Mouse (Mus musculus) ES-Bruce4 (cell line): ENCODE data around the gene Shroom3. TPM values are rescaled to one million over a fixed set of nuclear protein-coding genes. Genes with fewer than 3 reads are reported as not detected.
A peak's percentile ranks its signal among the peaks of the same experiment; 100 is the strongest.

ENCODE experiments used
- H3K27ac ChIP-seq: 2 replicates; pipeline ENCODE4 v1.5.1; 2012; ENCODE audit warnings: low read length, inconsistent platforms; ENCODE audit not compliant: insufficient read depth
- H3K27me3 ChIP-seq: 2 replicates; pipeline ENCODE4 v1.6.1; 2012; ENCODE audit warnings: mild to moderate bottlenecking, low read length, inconsistent platforms; ENCODE audit not compliant: control insufficient read depth, poor library complexity, insufficient read depth, severe bottlenecking
- H3K36me3 ChIP-seq: 2 replicates; pipeline ENCODE4 v1.6.1; 2012; ENCODE audit warnings: inconsistent platforms, mild to moderate bottlenecking, low read length, moderate library complexity; ENCODE audit not compliant: control insufficient read depth, poor library complexity, insufficient read depth, severe bottlenecking
- H3K4me1 ChIP-seq: one replicate; pipeline ENCODE4 v1.8.1; 2011; ENCODE audit warnings: low read length; ENCODE audit not compliant: control insufficient read depth, insufficient read depth
- H3K4me3 ChIP-seq: 2 replicates; pipeline ENCODE4 v1.5.1; 2011; ENCODE audit warnings: low read depth, mild to moderate bottlenecking, low read length
- H3K9ac ChIP-seq: 2 replicates; pipeline ENCODE4 v1.6.1; 2012; ENCODE audit warnings: low read depth, mild to moderate bottlenecking, inconsistent platforms; ENCODE audit not compliant: poor library complexity, severe bottlenecking
- H3K9me3 ChIP-seq: replicated peaks from 2 replicates; pipeline ENCODE4 v1.6.1; 2012; ENCODE audit warnings: mild to moderate bottlenecking, low read length, inconsistent platforms; ENCODE audit not compliant: control insufficient read depth, poor library complexity, insufficient read depth, severe bottlenecking
- CTCF ChIP-seq: IDR thresholded peaks from one replicate; pipeline ENCODE4 v1.8.1; 2011; ENCODE audit warnings: low read depth, low read length
- EP300 ChIP-seq: IDR thresholded peaks from 2 replicates; pipeline ENCODE4 v1.6.1; 2011; ENCODE audit warnings: low read depth, low read length; ENCODE audit not compliant: insufficient read depth
- POLR2A ChIP-seq: IDR thresholded peaks from one replicate; pipeline ENCODE4 v1.8.1; 2011; ENCODE audit warnings: low read length; ENCODE audit not compliant: insufficient read depth
- polyA plus RNA-seq: library from polyadenylated mRNA; stranded (reverse); fragments of >200 nt; gene quantifications from 2 replicates; pipeline ENCODE4 v1.2.4, GENCODE M21; 2011; ENCODE audit warnings: low read depth; ENCODE audit not compliant: missing spikeins, insufficient read depth, insufficient read length

Shroom3 gene
- polyA plus RNA-seq, 1 experiment: 49.1 TPM

DNA sequence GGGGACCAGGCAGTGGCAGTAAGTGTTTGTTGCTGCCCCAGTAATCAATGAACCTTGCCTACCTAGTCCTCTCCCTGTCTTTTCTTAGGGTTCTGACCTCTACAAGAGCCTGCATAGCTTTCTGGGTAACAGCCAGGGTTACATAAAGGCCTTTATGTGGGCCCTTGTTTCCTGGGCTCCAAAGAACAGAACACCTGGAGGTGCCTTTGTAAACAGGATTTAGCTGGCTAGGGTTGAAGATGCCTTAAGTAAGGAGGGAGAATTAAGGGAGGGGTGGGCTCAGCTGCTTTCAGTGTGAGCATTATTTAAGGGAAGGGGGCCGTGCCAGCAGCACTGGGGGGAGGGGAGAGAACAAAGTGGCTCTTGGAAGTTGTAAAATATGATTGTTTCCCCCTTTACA is 210.5 kb downstream of the Shroom3 start:
- H3K36me3 ChIP-seq: no peaks in the 10 kb centered on the region
- peaks cover 1% of the 10 kb centered on the region for H3K4me1 ChIP-seq
- no peak overlapping the region for H3K9ac ChIP-seq
- H3K9me3 ChIP-seq: no peaks in the 10 kb centered on the region
- peak overlapping the region; percentile 87 for H3K27ac ChIP-seq
- H3K4me3 ChIP-seq: no peak overlapping the region
- TF ChIP-seq POLR2A (no peak), CTCF (no peak), EP300 (peak; percentile 79; the same call in 1 of the 2 replicates)
- no peaks in the 10 kb centered on the region for H3K27me3 ChIP-seq

DNA sequence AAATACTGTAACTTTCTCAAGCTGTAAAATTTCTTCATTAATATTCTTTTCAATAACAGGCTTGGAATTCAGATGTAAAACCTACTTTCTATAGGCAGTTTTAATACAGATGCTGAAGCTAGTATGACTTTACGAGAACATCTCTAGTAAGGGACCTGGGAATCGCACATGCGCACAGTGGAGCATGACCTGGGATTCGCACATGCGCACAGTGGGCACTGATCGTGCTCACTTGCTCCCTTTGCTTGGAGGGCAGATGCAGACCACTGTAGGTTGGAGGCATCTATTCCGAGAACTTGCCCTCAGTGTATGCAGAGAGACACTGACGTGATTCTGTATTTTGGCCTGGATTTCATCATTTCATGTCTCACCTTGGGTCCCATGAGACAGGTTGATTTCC is 212.6 kb downstream of the Shroom3 start:
- Histone ChIP-seq H3K27me3 (no peaks in the 10 kb centered on the region), H3K4me1 (peaks cover 1% of the 10 kb centered on the region), H3K4me3 (no peak overlapping the region), H3K9ac (no peak overlapping the region), H3K36me3 (no peaks in the 10 kb centered on the region), H3K27ac (no peak overlapping the region), H3K9me3 (no peaks in the 10 kb centered on the region)
- TF ChIP-seq CTCF (no peak), EP300 (no peak), POLR2A (no peak)

DNA sequence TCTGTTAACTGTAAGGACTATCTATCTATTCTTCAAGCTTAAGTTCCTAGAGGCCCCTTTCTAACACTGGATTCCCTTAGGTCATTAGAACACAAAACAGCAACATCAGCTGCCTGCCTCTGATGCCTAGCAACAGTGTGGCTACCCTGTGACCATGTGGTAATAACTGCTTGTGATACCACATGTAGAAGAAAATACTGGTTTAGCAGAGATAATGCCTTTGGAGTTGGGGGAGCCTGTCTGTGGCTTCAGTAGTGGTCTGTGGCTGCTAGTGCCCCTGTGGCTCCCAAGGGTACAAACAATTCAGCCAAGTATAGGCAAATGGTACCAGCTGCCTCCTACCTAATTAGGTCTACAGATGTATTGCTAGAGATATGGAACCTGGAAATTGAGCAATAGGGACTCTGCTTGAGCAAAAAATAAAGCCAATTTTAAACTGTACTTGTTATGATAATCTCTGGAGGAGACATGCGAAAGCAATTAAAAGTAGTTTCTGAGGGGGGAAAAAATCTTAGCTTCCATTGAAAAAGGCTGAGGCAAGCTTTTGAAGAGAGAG is 213.6 kb downstream of the Shroom3 start:
- Histone ChIP-seq H3K4me1 (peaks cover 3% of the 10 kb centered on the region), H3K9me3 (no peaks in the 10 kb centered on the region), H3K4me3 (no peak overlapping the region), H3K36me3 (no peaks in the 10 kb centered on the region), H3K27ac (no peak overlapping the region), H3K9ac (no peak overlapping the region), H3K27me3 (no peaks in the 10 kb centered on the region)
- TF ChIP-seq POLR2A (no peak), CTCF (no peak), EP300 (no peak)

DNA sequence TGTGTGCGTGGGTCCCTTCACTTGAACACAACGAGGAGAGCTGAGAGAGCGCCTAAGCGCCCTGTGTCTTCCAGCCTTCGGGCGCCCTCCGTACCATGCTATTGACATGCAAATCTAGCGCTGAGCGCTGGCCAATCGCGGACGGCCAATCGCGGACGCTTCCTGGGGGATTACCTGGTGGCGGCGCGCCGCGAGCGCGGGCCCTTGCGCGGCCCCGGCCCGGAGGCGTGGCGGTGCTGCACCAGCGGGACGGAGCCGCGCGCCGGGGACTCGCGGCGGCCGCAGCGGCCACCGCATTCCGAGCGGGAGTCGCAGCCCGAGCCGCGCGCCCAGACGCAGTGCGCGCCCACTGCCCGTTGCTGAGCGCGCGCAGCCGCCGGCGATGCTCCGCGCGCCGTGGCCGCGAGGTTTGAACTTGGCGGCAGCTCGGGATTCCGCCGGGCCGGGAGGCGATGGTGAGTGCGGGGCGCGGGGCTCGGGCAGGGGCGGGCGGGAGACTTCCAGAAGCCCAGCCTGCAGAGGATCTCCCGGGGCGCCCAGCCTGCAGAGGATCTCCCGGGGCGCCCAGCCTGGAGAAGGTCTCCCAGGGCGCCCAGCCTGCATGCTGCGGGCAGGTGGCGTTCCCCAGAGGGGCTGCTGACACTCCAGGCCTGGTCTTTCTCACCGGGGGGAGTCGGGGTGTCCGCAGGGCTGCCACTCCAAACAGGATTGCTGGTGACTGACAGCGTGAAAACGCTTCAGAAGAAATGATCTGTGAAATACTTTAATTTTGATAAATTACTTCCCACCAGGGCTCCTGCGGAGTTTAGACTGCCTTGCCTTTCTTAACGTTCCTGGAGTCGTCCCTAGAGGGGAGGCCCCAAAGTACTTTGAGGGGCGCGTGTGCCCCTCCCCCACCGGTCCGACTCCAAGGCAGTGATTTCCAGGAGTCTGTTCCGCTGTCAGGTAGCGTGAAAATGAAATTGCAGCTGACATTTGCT is 214.8 kb downstream of the Shroom3 start:
- peak overlapping the region; percentile 67 for H3K4me3 ChIP-seq

DNA sequence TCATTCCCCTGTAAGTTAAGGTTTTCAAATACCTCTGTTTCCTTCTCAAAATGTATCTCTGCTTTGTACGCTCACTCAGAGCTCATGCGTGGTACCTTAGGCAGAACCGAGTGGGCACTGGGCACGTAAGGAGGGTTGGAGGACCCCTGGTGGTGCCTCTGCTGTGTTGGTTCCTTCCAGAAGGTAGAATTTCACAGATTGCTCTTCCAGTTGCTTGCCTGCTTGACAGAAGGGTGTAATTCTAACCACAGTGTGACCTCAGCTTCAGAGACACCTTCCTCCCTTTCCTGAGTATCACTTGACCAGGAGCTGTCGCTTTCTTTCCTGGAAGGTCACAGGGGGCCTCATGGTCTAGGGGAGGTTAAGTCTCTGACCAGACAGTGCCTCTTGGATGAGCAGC is 217.2 kb downstream of the Shroom3 start:
- Histone ChIP-seq H3K9ac (no peak overlapping the region), H3K4me3 (no peak overlapping the region), H3K27ac (no peak overlapping the region), H3K9me3 (no peaks in the 10 kb centered on the region), H3K4me1 (peaks cover 7% of the 10 kb centered on the region), H3K27me3 (no peaks in the 10 kb centered on the region), H3K36me3 (no peaks in the 10 kb centered on the region)
- no peak for TF ChIP-seq EP300
- TF ChIP-seq POLR2A: no peak
- no peak for TF ChIP-seq CTCF

More for the DNA sequence above, 214.8 kb downstream of the Shroom3 start:
- no peak overlapping the region for H3K27ac ChIP-seq
- no peaks in the 10 kb centered on the region for H3K9me3 ChIP-seq
- no peaks in the 10 kb centered on the region for H3K36me3 ChIP-seq
- H3K9ac ChIP-seq: peak overlapping the region; percentile 83
- peaks cover 3% of the 10 kb centered on the region for H3K4me1 ChIP-seq
- TF ChIP-seq CTCF: no peak
- 0 out of 2 replicates have a peak, but pooled peaks have one; percentile 15 for TF ChIP-seq EP300
- peak; percentile 45 for TF ChIP-seq POLR2A
- H3K27me3 ChIP-seq: no peaks in the 10 kb centered on the region

DNA sequence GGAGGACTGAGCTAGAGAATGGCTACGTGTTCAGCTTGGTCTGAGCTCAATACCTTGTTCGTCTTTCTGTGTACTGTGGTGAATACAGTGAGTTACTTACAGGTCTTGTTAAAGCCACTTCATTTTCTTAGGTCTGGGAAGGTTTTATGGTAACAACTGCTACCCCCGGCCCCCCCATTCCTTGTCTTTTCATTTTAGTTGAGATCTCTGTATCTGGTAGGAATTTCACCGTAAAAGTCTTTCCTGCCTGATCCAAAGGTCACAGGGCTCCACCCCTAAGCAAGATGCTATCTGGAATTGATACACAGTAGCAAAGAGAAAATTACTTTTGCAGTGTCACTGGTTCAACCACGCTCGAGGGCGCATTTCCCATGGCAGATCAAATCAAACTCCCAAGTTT is 218.6 kb downstream of the Shroom3 start:
- Histone ChIP-seq H3K36me3 (no peaks in the 10 kb centered on the region), H3K27ac (no peak overlapping the region), H3K4me3 (no peak overlapping the region), H3K9ac (no peak overlapping the region), H3K9me3 (no peaks in the 10 kb centered on the region), H3K4me1 (peaks cover 7% of the 10 kb centered on the region), H3K27me3 (no peaks in the 10 kb centered on the region)
- TF ChIP-seq EP300 (no peak), POLR2A (no peak), CTCF (no peak)
